Mouse (Mus musculus): Measurements from ENCODE around the gene Dnajc17. TPM values are rescaled to one million over a fixed set of nuclear protein-coding genes. Genes with fewer than 3 reads are reported as not detected.

The Dnajc17 gene
- polyA plus RNA-seq, 1 experiment = 23.7 TPM

DNA sequence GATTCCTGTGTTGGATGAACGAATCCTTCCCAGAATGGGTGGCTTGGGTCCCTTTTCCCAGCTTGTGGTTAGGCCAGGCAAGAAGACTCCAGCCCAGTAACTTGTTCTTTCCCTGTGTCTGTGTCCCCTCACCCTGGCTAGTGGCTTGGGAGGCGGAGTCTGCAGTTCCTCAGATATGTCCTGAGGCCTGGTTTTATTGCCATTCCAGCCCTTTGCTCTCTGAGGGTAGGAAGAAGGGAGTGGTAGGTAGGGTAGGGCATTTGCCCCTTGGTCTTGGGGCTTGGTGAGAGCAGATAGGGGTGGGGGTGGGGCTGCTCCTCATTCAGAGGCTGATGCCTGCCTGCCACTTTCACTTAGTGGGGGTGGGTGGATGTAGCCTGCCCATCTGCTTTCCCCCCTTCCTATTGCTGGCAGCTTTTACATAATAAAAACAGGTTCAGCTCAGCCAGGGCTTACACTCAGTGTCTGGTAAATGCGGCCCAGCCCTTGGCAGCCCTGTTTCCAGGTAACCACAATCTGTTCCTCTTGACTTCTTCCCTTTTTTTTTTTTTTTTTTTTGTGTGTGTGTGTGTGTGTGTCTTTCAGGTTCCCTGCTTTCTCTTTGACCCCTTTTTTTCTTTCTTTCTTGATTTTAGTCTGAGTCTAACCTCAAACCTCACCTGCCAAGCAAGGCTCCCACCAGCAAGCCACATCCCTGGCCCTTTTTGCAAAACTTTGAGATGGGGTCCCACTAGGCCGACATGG, 31.7 kb upstream of the Dnajc17 start:
- no peaks in the 10 kb centered on the region for H3K36me3 ChIP-seq (replicated peaks; ENCODE audit: low read length)
- TF ChIP-seq GATA1 (IDR thresholded peaks at IDR 0.05; ENCODE audit: borderline replicate concordance, low read length) = no peak
- no peak for TF ChIP-seq FLI1 (IDR thresholded peaks at IDR 0.05; ENCODE audit: low read length)
- no peak overlapping the region for H3K4me3 ChIP-seq (replicated peaks)
- H3K4me1 ChIP-seq = peaks cover 27% of the 10 kb centered on the region
- H3K9me3 ChIP-seq = no peaks in the 10 kb centered on the region
- peaks cover 84% of the 10 kb centered on the region for H3K27me3 ChIP-seq (replicated peaks)

GRCm38 (mm10) chr2:119238671-119239070, 30.1 kb upstream of the Dnajc17 start:
- H3K4me1 ChIP-seq = peaks cover 23% of the 10 kb centered on the region
- H3K27me3 ChIP-seq (replicated peaks) = peaks cover 89% of the 10 kb centered on the region
- no peaks in the 10 kb centered on the region for H3K9me3 ChIP-seq
- no peaks in the 10 kb centered on the region for H3K36me3 ChIP-seq (replicated peaks; ENCODE audit: low read length)
- TF ChIP-seq FLI1 (IDR thresholded peaks at IDR 0.05; ENCODE audit: low read length) (no peak), GATA1 (IDR thresholded peaks at IDR 0.05; ENCODE audit: borderline replicate concordance, low read length) (no peak)
- H3K4me3 ChIP-seq (replicated peaks) = no peak overlapping the region

- peaks cover 93% of the 10 kb centered on the region for H3K27me3 ChIP-seq (replicated peaks)
- H3K9me3 ChIP-seq = peaks cover 4% of the 10 kb centered on the region; the same call in 1 of the 2 replicates
- peak overlapping the region; percentile 90 for H3K4me3 ChIP-seq (replicated peaks)
- H3K4me1 ChIP-seq = peaks cover 23% of the 10 kb centered on the region
- TF ChIP-seq FLI1 (IDR thresholded peaks at IDR 0.05; ENCODE audit: low read length) = no peak
- no peak for TF ChIP-seq GATA1 (IDR thresholded peaks at IDR 0.05; ENCODE audit: borderline replicate concordance, low read length)
- H3K36me3 ChIP-seq (replicated peaks; ENCODE audit: low read length) = no peaks in the 10 kb centered on the region
Measured at GRCm38 (mm10) chr2:119237871-119238220, 29.3 kb upstream of the Dnajc17 start.

DNA sequence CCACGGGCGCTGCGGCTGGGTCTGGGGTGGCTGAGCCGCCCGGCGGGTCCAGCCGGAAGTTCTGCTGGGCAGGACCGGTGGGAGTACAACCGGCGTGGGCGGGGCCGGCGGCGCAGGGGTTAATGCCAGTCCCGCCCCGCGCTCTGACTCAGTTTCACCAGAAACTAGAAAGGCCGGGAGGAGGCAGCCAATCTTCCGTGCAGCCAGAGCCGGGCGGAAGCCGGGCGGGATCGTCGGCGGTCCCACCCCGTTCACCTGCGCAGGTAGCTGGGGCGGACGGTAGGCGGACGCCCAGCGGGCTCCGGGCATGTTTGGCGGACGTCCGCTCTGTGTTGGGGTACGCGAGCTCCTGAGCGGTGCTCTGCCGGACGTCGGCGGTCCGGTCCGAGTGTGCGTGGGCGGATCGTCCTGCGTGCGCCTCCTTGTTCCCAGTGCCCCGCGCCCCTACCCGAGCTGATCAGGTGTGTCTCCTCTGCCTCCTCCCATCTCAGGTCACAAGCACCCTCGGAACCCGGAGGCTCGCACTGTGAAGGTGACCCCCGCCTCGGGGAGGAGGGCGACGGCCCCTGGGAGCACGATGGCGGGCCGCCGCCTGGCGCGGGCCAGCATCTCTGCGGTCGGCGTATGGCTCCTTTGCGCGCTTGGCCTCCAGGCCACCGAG, 28.7 kb upstream of the Dnajc17 start, which contains the start of gene Spint1:
Gene Spint1, plus strand, starts transcription at position 153 of the 661 bp plus-strand sequence.
- no peak for TF ChIP-seq GATA1 (IDR thresholded peaks at IDR 0.05; ENCODE audit: borderline replicate concordance, low read length)
- no peak for TF ChIP-seq FLI1 (IDR thresholded peaks at IDR 0.05; ENCODE audit: low read length)
- H3K27me3 ChIP-seq (replicated peaks) = peaks cover 89% of the 10 kb centered on the region
- H3K36me3 ChIP-seq (replicated peaks; ENCODE audit: low read length) = no peaks in the 10 kb centered on the region
- peaks cover 19% of the 10 kb centered on the region for H3K4me1 ChIP-seq
- H3K9me3 ChIP-seq = peaks cover 4% of the 10 kb centered on the region; the same call in 1 of the 2 replicates
- peak within 1 kb of the TSS; percentile 90 for H3K4me3 ChIP-seq (replicated peaks)

DNA sequence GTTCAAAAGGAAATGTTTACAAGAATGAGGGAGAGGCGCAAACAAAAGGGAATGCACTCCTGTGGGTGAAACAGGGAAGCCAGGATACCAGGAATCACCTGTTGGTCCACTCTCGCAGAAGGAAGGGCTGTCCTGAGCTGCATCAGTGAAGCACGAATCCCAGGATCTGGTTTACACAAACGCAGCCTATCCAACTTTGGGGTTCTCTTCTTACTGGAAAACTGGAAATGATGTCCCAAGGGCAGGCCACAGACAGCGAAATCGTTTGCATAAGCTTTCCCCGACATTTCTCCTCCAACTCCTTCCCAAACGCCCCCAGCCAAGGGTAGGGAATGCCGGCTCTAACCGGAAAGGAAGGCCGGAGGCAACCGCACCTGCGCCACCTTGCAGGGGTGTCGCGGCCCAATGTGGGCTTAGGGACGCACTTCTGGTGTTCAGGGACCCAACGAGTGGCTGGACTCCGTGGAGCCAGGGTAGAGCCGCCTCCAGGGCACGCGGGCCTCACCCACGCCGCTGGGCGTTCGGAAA, 28.2 kb upstream of the Dnajc17 start:
- H3K36me3 ChIP-seq (replicated peaks; ENCODE audit: low read length) = no peaks in the 10 kb centered on the region
- peak overlapping the region; percentile 90 for H3K4me3 ChIP-seq (replicated peaks)
- peaks cover 88% of the 10 kb centered on the region for H3K27me3 ChIP-seq (replicated peaks)
- peaks cover 4% of the 10 kb centered on the region; the same call in 1 of the 2 replicates for H3K9me3 ChIP-seq
- no peak for TF ChIP-seq FLI1 (IDR thresholded peaks at IDR 0.05; ENCODE audit: low read length)
- no peak for TF ChIP-seq GATA1 (IDR thresholded peaks at IDR 0.05; ENCODE audit: borderline replicate concordance, low read length)
- peaks cover 16% of the 10 kb centered on the region for H3K4me1 ChIP-seq

GRCm38 (mm10) chr2:119229775-119230704, 21.4 kb upstream of the Dnajc17 start, which contains the start of gene Ppp1r14d:
Gene Ppp1r14d, minus strand, starts transcription at chr2:119229906.
- no peaks in the 10 kb centered on the region for H3K36me3 ChIP-seq (replicated peaks; ENCODE audit: low read length)
- H3K4me1 ChIP-seq = no peaks in the 10 kb centered on the region

GRCm38 (mm10) chr2:119209176-119209507, 547 bp upstream of the Dnajc17 start:
- Histone ChIP-seq H3K36me3 (replicated peaks; ENCODE audit: low read length) (peaks cover 39% of the 10 kb centered on the region), H3K4me1 (peaks cover 27% of the 10 kb centered on the region), H3K9me3 (no peaks in the 10 kb centered on the region), H3K27me3 (replicated peaks) (no peaks in the 10 kb centered on the region), H3K4me3 (replicated peaks) (peak overlapping the region; percentile 99)
- TF ChIP-seq GATA1 (IDR thresholded peaks at IDR 0.05; ENCODE audit: borderline replicate concordance, low read length) (no peak), FLI1 (IDR thresholded peaks at IDR 0.05; ENCODE audit: low read length) (no peak)

More at GRCm38 (mm10) chr2:119229775-119230704, 21.4 kb upstream of the Dnajc17 start, which contains the start of gene Ppp1r14d:
- Histone ChIP-seq H3K4me3 (replicated peaks) (no peak within 1 kb of the TSS), H3K9me3 (peaks cover 7% of the 10 kb centered on the region; the same call in 1 of the 2 replicates), H3K27me3 (replicated peaks) (peaks cover 59% of the 10 kb centered on the region)
- TF ChIP-seq FLI1 (IDR thresholded peaks at IDR 0.05; ENCODE audit: low read length) (no peak), GATA1 (IDR thresholded peaks at IDR 0.05; ENCODE audit: borderline replicate concordance, low read length) (no peak)

- H3K9me3 ChIP-seq = no peaks in the 10 kb centered on the region
- no peak for TF ChIP-seq GATA1 (IDR thresholded peaks at IDR 0.05; ENCODE audit: borderline replicate concordance, low read length)
- no peak for TF ChIP-seq FLI1 (IDR thresholded peaks at IDR 0.05; ENCODE audit: low read length)
Measured at GRCm38 (mm10) chr2:119207961-119208343, 643 bp downstream of the Dnajc17 start.

DNA sequence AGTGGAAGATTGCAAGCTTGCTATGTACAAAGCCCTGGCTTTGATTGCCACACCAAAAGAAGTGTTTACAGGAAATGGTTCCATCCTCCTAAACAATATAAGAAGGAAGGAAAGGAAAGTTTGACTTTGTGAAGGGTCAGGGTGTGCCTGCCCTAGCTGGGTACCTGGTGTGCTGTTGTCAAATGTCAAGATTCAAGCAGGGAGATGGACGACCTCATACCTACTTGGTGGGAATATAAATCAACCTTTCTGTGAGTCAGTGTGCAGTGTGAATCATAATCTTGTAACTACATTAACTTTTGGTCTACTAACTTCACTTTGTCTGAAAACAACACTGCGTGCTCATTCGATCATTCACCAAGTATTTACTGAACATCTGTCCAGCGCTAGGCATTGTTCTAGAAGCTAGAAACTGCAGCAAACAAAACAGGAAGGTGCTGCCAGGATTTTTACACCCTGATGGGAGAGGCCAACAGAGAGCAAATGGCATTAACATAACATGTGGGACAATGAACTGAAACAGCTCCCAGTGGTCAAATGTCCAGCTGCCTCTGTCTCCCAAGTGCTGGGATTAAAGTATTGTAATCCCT, 4.6 kb downstream of the Dnajc17 start:
- no peaks in the 10 kb centered on the region for H3K9me3 ChIP-seq
- no peak for TF ChIP-seq GATA1 (IDR thresholded peaks at IDR 0.05; ENCODE audit: borderline replicate concordance, low read length)
- TF ChIP-seq FLI1 (IDR thresholded peaks at IDR 0.05; ENCODE audit: low read length) = no peak
- peaks cover 2% of the 10 kb centered on the region for H3K27me3 ChIP-seq (replicated peaks)
- peaks cover 18% of the 10 kb centered on the region for H3K4me1 ChIP-seq
- no peak overlapping the region for H3K4me3 ChIP-seq (replicated peaks)
- no peaks in the 10 kb centered on the region for H3K36me3 ChIP-seq (replicated peaks; ENCODE audit: low read length)

More at GRCm38 (mm10) chr2:119207961-119208343, 643 bp downstream of the Dnajc17 start:
- Histone ChIP-seq H3K27me3 (replicated peaks) (no peaks in the 10 kb centered on the region), H3K36me3 (replicated peaks; ENCODE audit: low read length) (peaks cover 28% of the 10 kb centered on the region), H3K4me3 (replicated peaks) (peak overlapping the region; percentile 99), H3K4me1 (peaks cover 33% of the 10 kb centered on the region)

Data from megakaryocyte, embryonic 14.5 days (primary cell).